Mouse (Mus musculus) left cerebral cortex, adult 9 months (tissue): ENCODE measurements at regions not wholly inside any gene's neighbourhood (a gene's known extent, or its start where the extent isn't known, plus 50 kb on each side); places are given as distances from the start of the nearest gene placed in this dataset.

Experiments used
- DNase-seq, 2 experiments: peaks; one replicate each; pipeline ENCODE4 v3.0.0; 2022; ENCODE audit warnings: low spot score in 2 of 2

GRCm38 (mm10) chr14:105576266-105576665 lies 317.9 kb downstream of the Ndfip2 start:
- no peak for DNase-seq

GRCm38 (mm10) chr14:105572036-105572891 lies 313.9 kb downstream of the Ndfip2 start:
- no peak for DNase-seq

GRCm38 (mm10) chr14:105570156-105570555 lies 311.8 kb downstream of the Ndfip2 start:
- no peak for DNase-seq

- peak in 1 of 2 experiments; percentile 55 for DNase-seq
These were observed 307.5 kb downstream of the Ndfip2 start for GRCm38 (mm10) chr14:105565827-105566226.

GRCm38 (mm10) chr14:105562843-105563242 lies 304.5 kb downstream of the Ndfip2 start:
- no peak for DNase-seq

- DNase-seq = no peak
These were observed 298.4 kb downstream of the Ndfip2 start for GRCm38 (mm10) chr14:105556813-105557212.

- DNase-seq = no peak
These were observed 285.7 kb downstream of the Ndfip2 start for GRCm38 (mm10) chr14:105544066-105544465.

GRCm38 (mm10) chr14:105542486-105543145 lies 284.2 kb downstream of the Ndfip2 start:
- DNase-seq = no peak

- DNase-seq = no peak
These were observed 283.7 kb downstream of the Ndfip2 start for GRCm38 (mm10) chr14:105542090-105542485.

- DNase-seq = no peak
These were observed 273.9 kb downstream of the Ndfip2 start for GRCm38 (mm10) chr14:105532168-105532745.

GRCm38 (mm10) chr14:105528107-105528506 lies 269.7 kb downstream of the Ndfip2 start:
- DNase-seq = no peak

GRCm38 (mm10) chr14:105523849-105524248 lies 265.5 kb downstream of the Ndfip2 start:
- no peak for DNase-seq

- DNase-seq = no peak
These were observed 263.9 kb downstream of the Ndfip2 start for GRCm38 (mm10) chr14:105522279-105522678.

- DNase-seq = no peak
These were observed 260.3 kb downstream of the Ndfip2 start for GRCm38 (mm10) chr14:105518706-105519105.

- DNase-seq = no peak
These were observed 256.0 kb downstream of the Ndfip2 start for GRCm38 (mm10) chr14:105514413-105514812.

GRCm38 (mm10) chr14:105512914-105513677 lies 254.7 kb downstream of the Ndfip2 start:
- DNase-seq = no peak

GRCm38 (mm10) chr14:105511826-105512225 lies 253.5 kb downstream of the Ndfip2 start:
- DNase-seq = no peak

- DNase-seq = no peak
These were observed 252.8 kb downstream of the Ndfip2 start for GRCm38 (mm10) chr14:105511135-105511534.

- DNase-seq = no peak
These were observed 246.9 kb downstream of the Ndfip2 start for GRCm38 (mm10) chr14:105505261-105505660.

- DNase-seq = no peak
These were observed 246.0 kb downstream of the Ndfip2 start for GRCm38 (mm10) chr14:105504376-105504775.

GRCm38 (mm10) chr14:105503806-105504205 lies 245.4 kb downstream of the Ndfip2 start:
- no peak for DNase-seq

GRCm38 (mm10) chr14:105502633-105502975 lies 244.2 kb downstream of the Ndfip2 start:
- DNase-seq = no peak
